Mouse (Mus musculus): ENCODE data around the gene Becn1. TPM values are rescaled to one million over a fixed set of nuclear protein-coding genes. Genes with fewer than 3 reads are reported as not detected.

Gene Becn1
- polyA plus RNA-seq (2014; fragmentation: Nextera tagmentation; extraction: Ambion mirVana), result 166 and 178 TPM in 2 replicates

DNA sequence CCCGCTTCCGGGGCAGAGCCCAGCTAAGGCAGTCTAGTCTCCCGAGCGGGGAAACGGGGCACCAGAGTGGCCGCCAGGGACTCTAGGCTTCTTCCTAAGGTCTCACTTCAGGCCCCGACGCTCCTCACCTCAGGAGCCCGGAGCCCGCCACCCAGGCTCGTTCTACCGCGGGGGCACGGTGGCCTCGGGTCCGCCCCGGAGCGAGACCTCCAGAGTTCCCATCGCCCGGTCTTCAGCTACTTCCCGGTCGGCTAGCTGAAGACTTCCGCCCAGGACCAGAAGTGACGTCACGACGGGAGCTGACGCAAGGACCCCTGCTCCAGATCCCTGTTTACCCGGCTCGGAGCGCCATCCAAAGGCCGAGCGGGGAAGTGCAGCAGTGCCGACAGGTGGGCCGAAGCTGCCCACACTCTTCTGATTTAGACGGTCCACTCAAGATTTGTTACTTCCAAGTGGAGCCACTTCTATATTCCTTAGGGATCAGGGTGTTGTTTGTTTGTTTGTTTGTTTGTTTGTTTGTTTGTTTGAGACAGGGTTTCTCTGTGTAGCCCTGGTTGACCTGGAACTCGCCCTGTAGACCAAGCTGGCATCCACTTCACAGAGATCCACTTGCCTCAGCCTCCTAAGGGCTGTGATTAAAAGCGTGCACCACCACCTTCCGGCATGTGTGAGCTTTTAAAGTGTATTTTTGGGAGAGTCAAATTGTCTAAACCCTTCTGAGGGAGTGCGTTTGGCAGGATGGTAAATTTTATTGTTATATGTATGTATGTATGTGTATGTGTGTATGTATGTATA lies at the start of gene Becn1:
Gene Becn1, minus strand, starts transcription at position 283 of the 795 bp plus-strand sequence.
- Histone ChIP-seq H3K4me3 (ENCODE audit: low read depth, low read length) (peak within 1 kb of the TSS; percentile 92), H3K4me1 (replicated peaks; ENCODE audit: control insufficient read depth, insufficient read depth, low read length) (peaks cover 8% of the 10 kb centered on the region), H3K9me3 (ENCODE audit: control insufficient read depth, low read length) (no peaks in the 10 kb centered on the region), H3K27ac (ENCODE audit: low read depth, low read length) (peak within 1 kb of the TSS; percentile 58; the same call in 1 of the 2 replicates), H3K9ac (ENCODE audit: low read depth, low read length) (peak within 1 kb of the TSS; percentile 88), H3K4me2 (replicated peaks; ENCODE audit: low read depth, low read length) (peak within 1 kb of the TSS; percentile 94), H3K27me3 (ENCODE audit: control insufficient read depth, insufficient read depth, low read length) (no peaks in the 10 kb centered on the region), H3K36me3 (ENCODE audit: control insufficient read depth, insufficient read depth, low read length) (no peaks in the 10 kb centered on the region)
- peak; percentile 81 for ATAC-seq (ENCODE audit: low FRiP score)
- peak; percentile 99 for DNase-seq (ENCODE audit: low spot score)
- 8% methylated on average over 39 of the region's 39 CpGs for WGBS

DNA sequence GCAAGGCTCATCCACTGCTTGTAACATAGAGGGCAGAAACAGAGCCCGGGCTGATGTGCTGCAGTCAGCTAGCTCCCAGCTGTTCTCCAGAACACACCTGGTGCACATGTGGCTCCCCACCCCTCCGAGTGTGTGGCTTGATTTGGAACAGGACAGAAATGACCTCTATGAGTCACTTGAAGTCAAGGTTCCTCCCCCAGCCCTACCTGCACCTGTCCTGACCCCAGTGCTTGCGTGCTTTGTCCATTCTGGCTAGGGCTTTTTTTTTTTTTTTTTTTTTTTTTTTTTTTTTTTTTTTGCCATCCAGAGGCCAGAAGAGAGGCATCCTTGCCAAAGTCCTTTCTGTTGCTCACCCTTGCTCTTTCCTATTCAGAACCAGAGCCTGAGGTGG lies 49.6 kb upstream of the Becn1 start:
- no peak for DNase-seq (ENCODE audit: low spot score)
- 81% methylated on average over 3 of the region's 3 CpGs for WGBS

DNA sequence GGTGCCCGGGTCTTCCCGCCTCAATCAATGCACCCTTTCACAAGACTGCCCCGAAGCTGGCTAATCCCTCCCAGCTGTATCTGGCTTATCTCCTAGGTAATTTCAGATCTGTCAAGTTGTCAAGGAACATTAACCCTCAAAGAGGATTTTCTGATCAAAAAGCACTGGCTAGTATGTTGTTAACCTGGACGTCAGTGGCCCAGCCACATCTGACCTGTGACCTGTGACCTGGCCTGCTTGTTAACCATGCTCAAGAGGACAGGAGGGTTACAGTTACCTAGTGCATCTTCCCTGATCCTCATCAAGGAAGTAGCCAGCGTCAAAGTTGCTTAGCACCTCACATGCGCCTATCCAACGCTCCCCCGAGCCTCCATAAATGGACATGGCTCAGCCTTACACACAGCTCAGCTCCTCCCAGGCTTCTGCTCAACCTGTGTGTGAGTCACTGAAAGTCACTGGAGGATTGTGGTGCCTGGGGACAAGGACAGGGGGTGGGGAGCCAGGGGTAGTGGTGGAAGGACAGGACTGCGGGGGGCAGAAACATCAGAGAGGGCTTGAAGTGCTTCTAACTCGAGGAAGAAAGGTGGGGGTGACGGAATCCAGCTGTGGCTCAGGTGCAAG lies 49.1 kb upstream of the Becn1 start:
- Histone ChIP-seq H3K27ac (ENCODE audit: low read depth, low read length) (no peak overlapping the region), H3K27me3 (ENCODE audit: control insufficient read depth, insufficient read depth, low read length) (no peaks in the 10 kb centered on the region), H3K9me3 (ENCODE audit: control insufficient read depth, low read length) (no peaks in the 10 kb centered on the region), H3K4me2 (replicated peaks; ENCODE audit: low read depth, low read length) (no peak overlapping the region), H3K36me3 (ENCODE audit: control insufficient read depth, insufficient read depth, low read length) (no peaks in the 10 kb centered on the region), H3K9ac (ENCODE audit: low read depth, low read length) (no peak overlapping the region), H3K4me1 (replicated peaks; ENCODE audit: control insufficient read depth, insufficient read depth, low read length) (no peaks in the 10 kb centered on the region), H3K4me3 (ENCODE audit: low read depth, low read length) (no peak overlapping the region)
- 70% methylated on average over 11 of the region's 11 CpGs for WGBS
- no peak for DNase-seq (ENCODE audit: low spot score)
- no peak for ATAC-seq (ENCODE audit: low FRiP score)

More for the DNA sequence above, 49.6 kb upstream of the Becn1 start:
- Histone ChIP-seq H3K27me3 (ENCODE audit: control insufficient read depth, insufficient read depth, low read length) (no peaks in the 10 kb centered on the region), H3K36me3 (ENCODE audit: control insufficient read depth, insufficient read depth, low read length) (no peaks in the 10 kb centered on the region), H3K4me2 (replicated peaks; ENCODE audit: low read depth, low read length) (no peak overlapping the region), H3K9ac (ENCODE audit: low read depth, low read length) (no peak overlapping the region), H3K4me1 (replicated peaks; ENCODE audit: control insufficient read depth, insufficient read depth, low read length) (no peaks in the 10 kb centered on the region), H3K4me3 (ENCODE audit: low read depth, low read length) (no peak overlapping the region), H3K9me3 (ENCODE audit: control insufficient read depth, low read length) (no peaks in the 10 kb centered on the region), H3K27ac (ENCODE audit: low read depth, low read length) (no peak overlapping the region)
- ATAC-seq (ENCODE audit: low FRiP score), result no peak

DNA sequence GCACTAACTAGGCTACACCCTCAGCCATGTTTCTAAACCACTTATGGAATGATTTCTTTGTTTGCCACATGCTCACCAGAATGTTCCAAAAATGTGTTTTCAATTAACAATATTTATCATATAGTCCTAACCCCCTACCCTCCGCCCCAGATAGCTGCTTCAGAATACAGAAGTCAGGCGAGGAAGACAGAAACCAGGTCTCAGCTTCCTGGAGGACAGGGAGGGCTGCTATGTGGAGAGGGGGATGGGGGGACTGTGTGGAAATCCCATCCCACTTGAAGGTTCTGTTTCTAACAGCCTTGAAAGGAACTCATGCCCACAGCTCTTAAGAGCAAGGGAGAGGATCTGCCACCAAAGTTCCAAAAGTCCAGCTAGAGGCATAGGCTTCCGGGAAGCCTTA lies 47.1 kb upstream of the Becn1 start:
- WGBS, result 92% methylated on average over 3 of the region's 3 CpGs
- Histone ChIP-seq H3K36me3 (ENCODE audit: control insufficient read depth, insufficient read depth, low read length) (no peaks in the 10 kb centered on the region), H3K27ac (ENCODE audit: low read depth, low read length) (no peak overlapping the region), H3K9me3 (ENCODE audit: control insufficient read depth, low read length) (no peaks in the 10 kb centered on the region), H3K4me2 (replicated peaks; ENCODE audit: low read depth, low read length) (no peak overlapping the region), H3K9ac (ENCODE audit: low read depth, low read length) (no peak overlapping the region), H3K4me1 (replicated peaks; ENCODE audit: control insufficient read depth, insufficient read depth, low read length) (no peaks in the 10 kb centered on the region), H3K27me3 (ENCODE audit: control insufficient read depth, insufficient read depth, low read length) (no peaks in the 10 kb centered on the region), H3K4me3 (ENCODE audit: low read depth, low read length) (no peak overlapping the region)
- ATAC-seq (ENCODE audit: low FRiP score), result no peak
- DNase-seq (ENCODE audit: low spot score), result no peak

DNA sequence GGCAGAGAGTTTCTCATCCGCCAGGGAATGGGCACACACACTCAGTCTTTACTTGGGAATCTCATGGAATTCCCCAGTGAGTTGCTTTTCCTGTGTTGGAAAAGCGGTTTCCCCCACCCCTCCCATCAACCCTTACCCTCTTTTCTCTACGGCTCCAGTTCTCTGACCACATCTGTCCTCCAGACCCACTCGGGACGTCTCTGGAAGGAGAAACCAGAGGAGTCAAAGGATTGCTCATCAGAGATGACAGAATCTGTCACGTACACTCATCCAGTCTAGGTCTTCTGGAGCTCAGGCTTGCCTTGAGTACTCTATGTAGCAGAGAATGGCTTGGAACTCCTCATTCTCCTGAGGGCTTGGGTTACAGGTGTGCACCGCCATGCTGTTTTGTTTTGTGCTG lies 46.7 kb upstream of the Becn1 start:
- WGBS, result 66% methylated on average over 7 of the region's 7 CpGs
- Histone ChIP-seq H3K27ac (ENCODE audit: low read depth, low read length) (no peak overlapping the region), H3K9ac (ENCODE audit: low read depth, low read length) (no peak overlapping the region), H3K4me3 (ENCODE audit: low read depth, low read length) (no peak overlapping the region), H3K9me3 (ENCODE audit: control insufficient read depth, low read length) (no peaks in the 10 kb centered on the region), H3K36me3 (ENCODE audit: control insufficient read depth, insufficient read depth, low read length) (no peaks in the 10 kb centered on the region), H3K4me2 (replicated peaks; ENCODE audit: low read depth, low read length) (no peak overlapping the region), H3K27me3 (ENCODE audit: control insufficient read depth, insufficient read depth, low read length) (no peaks in the 10 kb centered on the region), H3K4me1 (replicated peaks; ENCODE audit: control insufficient read depth, insufficient read depth, low read length) (no peaks in the 10 kb centered on the region)
- ATAC-seq (ENCODE audit: low FRiP score) (no peak), DNase-seq (ENCODE audit: low spot score) (no peak)

DNA sequence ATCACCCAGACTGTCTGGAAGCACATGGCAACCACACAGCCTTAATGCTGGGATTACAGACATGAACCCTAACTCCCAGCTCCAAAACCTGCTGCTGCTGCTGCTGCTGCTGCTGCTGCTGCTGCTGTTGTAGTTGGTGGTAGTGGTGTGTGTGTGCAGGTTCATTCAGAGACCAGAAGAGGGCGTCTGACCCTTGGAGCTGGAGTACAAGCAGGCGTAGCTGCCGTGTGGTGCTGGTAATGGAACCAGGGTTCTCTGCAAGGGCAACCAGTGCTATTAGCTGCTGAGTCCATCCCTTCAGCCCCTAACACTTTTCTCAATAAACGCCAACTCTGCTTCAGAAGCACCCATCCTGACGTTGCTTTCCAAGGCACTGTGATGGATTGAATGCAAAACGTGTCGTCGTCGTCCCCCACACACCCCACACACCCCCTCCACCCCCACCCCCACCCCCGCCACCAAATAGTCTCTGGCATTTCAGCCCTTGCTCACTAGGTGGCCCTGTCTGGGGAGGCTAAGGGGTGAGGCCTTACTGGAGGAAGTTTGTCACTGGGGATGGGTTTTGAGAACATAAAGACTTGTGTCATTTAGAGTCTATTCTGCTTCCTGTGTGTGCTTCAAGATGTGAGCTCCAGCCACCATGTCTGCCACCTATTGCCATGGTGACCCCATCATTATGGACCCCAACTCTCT lies 45.1 kb upstream of the Becn1 start:
- Histone ChIP-seq H3K9me3 (ENCODE audit: control insufficient read depth, low read length) (no peaks in the 10 kb centered on the region), H3K9ac (ENCODE audit: low read depth, low read length) (no peak overlapping the region), H3K27me3 (ENCODE audit: control insufficient read depth, insufficient read depth, low read length) (no peaks in the 10 kb centered on the region), H3K4me3 (ENCODE audit: low read depth, low read length) (no peak overlapping the region), H3K4me2 (replicated peaks; ENCODE audit: low read depth, low read length) (no peak overlapping the region), H3K4me1 (replicated peaks; ENCODE audit: control insufficient read depth, insufficient read depth, low read length) (no peaks in the 10 kb centered on the region), H3K27ac (ENCODE audit: low read depth, low read length) (no peak overlapping the region), H3K36me3 (ENCODE audit: control insufficient read depth, insufficient read depth, low read length) (no peaks in the 10 kb centered on the region)
- ATAC-seq (ENCODE audit: low FRiP score) (no peak), DNase-seq (ENCODE audit: low spot score) (no peak)
- 71% methylated on average over 10 of the region's 10 CpGs for WGBS

DNA sequence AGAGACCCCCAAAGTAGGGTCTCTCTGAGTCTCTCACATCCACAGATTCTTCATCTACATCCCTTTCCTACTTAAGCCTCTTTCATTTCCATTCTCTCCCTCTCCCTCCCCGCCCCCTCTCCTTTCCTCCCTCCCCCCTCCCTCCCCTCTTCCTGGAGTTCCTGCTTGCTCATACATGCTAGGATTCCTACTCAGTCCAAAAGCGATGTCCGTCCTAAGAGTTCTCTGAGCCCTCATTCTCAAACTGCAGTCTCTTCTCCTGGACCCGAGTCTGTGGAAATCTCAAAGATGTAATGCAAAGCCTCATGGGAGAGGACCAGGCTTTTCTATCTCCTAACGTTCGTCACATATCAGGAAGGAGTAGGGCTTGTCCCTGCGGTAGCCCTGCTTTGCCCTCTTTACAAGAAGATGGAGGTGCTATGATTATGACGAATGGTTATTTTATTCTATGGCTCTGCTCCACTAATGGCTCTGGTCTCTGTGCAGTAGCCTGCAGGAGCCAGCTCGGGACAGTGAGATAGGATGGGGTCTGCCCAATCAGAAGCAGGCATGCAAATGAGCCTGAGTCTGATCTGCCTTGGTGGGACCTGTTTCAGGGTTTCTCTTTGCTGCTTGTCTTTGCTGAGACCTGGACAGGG lies 36.2 kb upstream of the Becn1 start:
- peak; percentile 87 for ATAC-seq (ENCODE audit: low FRiP score)
- DNase-seq (ENCODE audit: low spot score), result peak; percentile 70
- WGBS, result 2% methylated on average over 8 of the region's 9 CpGs
- H3K36me3 ChIP-seq (ENCODE audit: control insufficient read depth, insufficient read depth, low read length), result no peaks in the 10 kb centered on the region
- peak overlapping the region; percentile 32; the same call in 1 of the 2 replicates for H3K9ac ChIP-seq (ENCODE audit: low read depth, low read length)
- peak overlapping the region; percentile 37; the same call in 1 of the 2 replicates for H3K27ac ChIP-seq (ENCODE audit: low read depth, low read length)
- no peaks in the 10 kb centered on the region for H3K27me3 ChIP-seq (ENCODE audit: control insufficient read depth, insufficient read depth, low read length)
- no peaks in the 10 kb centered on the region for H3K9me3 ChIP-seq (ENCODE audit: control insufficient read depth, low read length)
- H3K4me3 ChIP-seq (ENCODE audit: low read depth, low read length), result peak overlapping the region; percentile 30
- no peaks in the 10 kb centered on the region; the same call in none of the 2 replicates for H3K4me1 ChIP-seq (replicated peaks; ENCODE audit: control insufficient read depth, insufficient read depth, low read length)
- peak overlapping the region; percentile 49 for H3K4me2 ChIP-seq (replicated peaks; ENCODE audit: low read depth, low read length)

DNA sequence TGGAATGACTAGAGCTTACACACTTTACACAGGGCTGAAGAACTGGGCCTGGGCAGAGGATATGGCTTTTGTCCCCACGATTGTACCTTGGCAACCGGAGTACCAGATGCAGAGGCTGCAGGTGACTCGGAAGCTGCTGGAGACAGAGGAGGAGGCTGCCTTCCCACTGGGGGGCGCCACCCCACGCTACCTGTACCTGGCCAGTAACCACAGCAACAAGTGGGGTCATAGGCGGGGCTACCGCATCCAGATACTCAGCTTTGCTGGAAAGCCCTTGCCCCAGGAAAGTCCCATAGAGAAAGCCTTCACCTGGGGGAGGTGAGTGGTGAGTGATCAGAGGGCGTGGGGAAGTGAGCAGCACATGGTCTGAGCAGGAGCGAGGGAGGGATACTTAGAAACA lies 33.6 kb upstream of the Becn1 start:
- no peaks in the 10 kb centered on the region; the same call in none of the 2 replicates for H3K4me1 ChIP-seq (replicated peaks; ENCODE audit: control insufficient read depth, insufficient read depth, low read length)
- H3K4me2 ChIP-seq (replicated peaks; ENCODE audit: low read depth, low read length), result no peak overlapping the region
- 88% methylated on average over 9 of the region's 9 CpGs for WGBS
- ATAC-seq (ENCODE audit: low FRiP score), result no peak
- no peak overlapping the region for H3K4me3 ChIP-seq (ENCODE audit: low read depth, low read length)
- no peak overlapping the region for H3K9ac ChIP-seq (ENCODE audit: low read depth, low read length)
- no peaks in the 10 kb centered on the region for H3K36me3 ChIP-seq (ENCODE audit: control insufficient read depth, insufficient read depth, low read length)
- no peaks in the 10 kb centered on the region for H3K9me3 ChIP-seq (ENCODE audit: control insufficient read depth, low read length)
- no peak for DNase-seq (ENCODE audit: low spot score)
- no peak overlapping the region for H3K27ac ChIP-seq (ENCODE audit: low read depth, low read length)
- no peaks in the 10 kb centered on the region for H3K27me3 ChIP-seq (ENCODE audit: control insufficient read depth, insufficient read depth, low read length)
